Mouse (Mus musculus): ENCODE results near the gene Cebpe.

DNA sequence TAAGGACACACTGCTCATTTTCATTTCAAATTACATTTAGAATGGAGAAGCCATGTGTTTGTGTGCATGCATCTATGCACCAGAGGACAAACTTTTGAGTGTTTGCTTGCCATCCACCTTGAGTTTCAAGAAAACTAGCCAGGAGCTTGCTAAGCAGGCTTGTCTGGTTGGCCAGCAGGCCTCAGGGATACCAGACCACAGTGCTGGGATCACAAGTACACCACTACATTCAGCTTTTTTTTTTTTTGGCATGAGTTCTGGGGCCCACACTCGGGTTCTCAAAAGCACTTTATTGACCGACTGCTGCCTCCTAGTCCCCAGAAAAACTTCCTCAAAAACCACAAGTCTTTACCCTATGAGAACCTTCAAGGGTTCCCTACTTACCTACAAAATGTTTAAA, 37.7 kb downstream of the Cebpe start:
- no peak for TF ChIP-seq CTCF (IDR thresholded peaks at IDR 0.05; ENCODE audit: low read depth, low read length)
- no peak for TF ChIP-seq POLR2A (IDR thresholded peaks at IDR 0.05; ENCODE audit: insufficient read depth, low read length)
- TF ChIP-seq EP300 (IDR thresholded peaks at IDR 0.05; ENCODE audit: insufficient read depth, low read depth, low read length), result no peak
